Mouse (Mus musculus): Measurements from ENCODE around the gene Fut11. TPM values are rescaled to one million over a fixed set of nuclear protein-coding genes. Genes with fewer than 3 reads are reported as not detected.

Gene Fut11
- polyA plus RNA-seq, 1 experiment from 2014 or later: 24.9 TPM

GRCm38 (mm10) chr14:20723006-20723405 lies 28.2 kb downstream of the Fut11 start:
- no peaks in the 10 kb centered on the region for H3K4me1 ChIP-seq (replicated peaks)
- no peaks in the 10 kb centered on the region for H3K27me3 ChIP-seq
- H3K9me3 ChIP-seq: no peaks in the 10 kb centered on the region
- H3K36me3 ChIP-seq: peaks cover 99% of the 10 kb centered on the region
- no peak overlapping the region for H3K27ac ChIP-seq
- H3K4me2 ChIP-seq: no peak overlapping the region
- H3K4me3 ChIP-seq (replicated peaks): no peak overlapping the region
- ATAC-seq (ENCODE audit: insufficient number of reproducible peaks, insufficient read depth, low FRiP score, low TSS enrichment, low read depth): no peak
- WGBS: 91% methylated on average over 12 of the region's 12 CpGs
- H3K9ac ChIP-seq (replicated peaks): no peak overlapping the region

- H3K27me3 ChIP-seq: no peaks in the 10 kb centered on the region
- ATAC-seq (ENCODE audit: insufficient number of reproducible peaks, insufficient read depth, low FRiP score, low TSS enrichment, low read depth): 0 out of 2 replicates have a peak, but pooled peaks have one; percentile 12
- no peaks in the 10 kb centered on the region for H3K9me3 ChIP-seq
- no peak overlapping the region for H3K4me3 ChIP-seq (replicated peaks)
- no peak overlapping the region for H3K27ac ChIP-seq
- no peak overlapping the region for H3K4me2 ChIP-seq
- no peak overlapping the region for H3K9ac ChIP-seq (replicated peaks)
- H3K36me3 ChIP-seq: peaks cover 98% of the 10 kb centered on the region
- no peaks in the 10 kb centered on the region for H3K4me1 ChIP-seq (replicated peaks)
- WGBS: 34% methylated on average over 5 of the region's 5 CpGs
Measured at GRCm38 (mm10) chr14:20724043-20724442, 29.3 kb downstream of the Fut11 start.

- H3K36me3 ChIP-seq: peaks cover 98% of the 10 kb centered on the region
- no peak for ATAC-seq (ENCODE audit: insufficient number of reproducible peaks, insufficient read depth, low FRiP score, low TSS enrichment, low read depth)
- H3K9ac ChIP-seq (replicated peaks): no peak overlapping the region
- H3K4me2 ChIP-seq: no peak overlapping the region
- no peak overlapping the region for H3K27ac ChIP-seq
- no peak overlapping the region for H3K4me3 ChIP-seq (replicated peaks)
- no peaks in the 10 kb centered on the region for H3K9me3 ChIP-seq
- no peaks in the 10 kb centered on the region for H3K27me3 ChIP-seq
- H3K4me1 ChIP-seq (replicated peaks): no peaks in the 10 kb centered on the region
- 69% methylated on average over 6 of the region's 6 CpGs for WGBS
Measured at GRCm38 (mm10) chr14:20725660-20726339, 31.0 kb downstream of the Fut11 start.

GRCm38 (mm10) chr14:20729871-20730270 lies 35.1 kb downstream of the Fut11 start:
- H3K9me3 ChIP-seq: no peaks in the 10 kb centered on the region
- H3K27ac ChIP-seq: no peak overlapping the region
- H3K4me3 ChIP-seq (replicated peaks): no peak overlapping the region
- H3K27me3 ChIP-seq: no peaks in the 10 kb centered on the region
- H3K4me1 ChIP-seq (replicated peaks): peaks cover 8% of the 10 kb centered on the region
- peaks cover 75% of the 10 kb centered on the region for H3K36me3 ChIP-seq
- no peak for ATAC-seq (ENCODE audit: insufficient number of reproducible peaks, insufficient read depth, low FRiP score, low TSS enrichment, low read depth)
- H3K4me2 ChIP-seq: no peak overlapping the region
- H3K9ac ChIP-seq (replicated peaks): no peak overlapping the region
- WGBS: 89% methylated on average over 9 of the region's 9 CpGs

GRCm38 (mm10) chr14:20730853-20731602 lies 36.3 kb downstream of the Fut11 start:
- Histone ChIP-seq H3K4me2 (no peak overlapping the region), H3K27ac (no peak overlapping the region), H3K27me3 (no peaks in the 10 kb centered on the region), H3K4me3 (replicated peaks) (no peak overlapping the region), H3K9ac (replicated peaks) (no peak overlapping the region), H3K36me3 (peaks cover 73% of the 10 kb centered on the region), H3K4me1 (replicated peaks) (peaks cover 8% of the 10 kb centered on the region), H3K9me3 (no peaks in the 10 kb centered on the region)
- no peak for ATAC-seq (ENCODE audit: insufficient number of reproducible peaks, insufficient read depth, low FRiP score, low TSS enrichment, low read depth)
- 88% methylated on average over 9 of the region's 9 CpGs for WGBS

GRCm38 (mm10) chr14:20733041-20733951 lies 38.5 kb downstream of the Fut11 start:
- Histone ChIP-seq H3K9ac (replicated peaks) (peak overlapping the region; percentile 91), H3K27me3 (no peaks in the 10 kb centered on the region), H3K9me3 (no peaks in the 10 kb centered on the region), H3K4me3 (replicated peaks) (peak overlapping the region; percentile 86), H3K36me3 (peaks cover 69% of the 10 kb centered on the region), H3K27ac (peak overlapping the region; percentile 94), H3K4me2 (peak overlapping the region; percentile 90), H3K4me1 (replicated peaks) (peaks cover 8% of the 10 kb centered on the region)
- ATAC-seq (ENCODE audit: insufficient number of reproducible peaks, insufficient read depth, low FRiP score, low TSS enrichment, low read depth): 0 out of 2 replicates have a peak, but pooled peaks have one; percentile 4
- 49% methylated on average over 12 of the region's 12 CpGs for WGBS

GRCm38 (mm10) chr14:20733952-20734774 lies 39.4 kb downstream of the Fut11 start, which contains the start of gene Ndst2:
Gene Ndst2, minus strand, starts transcription at chr14:20734562.
- H3K36me3 ChIP-seq: peaks cover 70% of the 10 kb centered on the region
- peak; percentile 97 for ATAC-seq (ENCODE audit: insufficient number of reproducible peaks, insufficient read depth, low FRiP score, low TSS enrichment, low read depth)
- no peaks in the 10 kb centered on the region for H3K27me3 ChIP-seq
- H3K4me1 ChIP-seq (replicated peaks): peaks cover 8% of the 10 kb centered on the region
- peak within 1 kb of the TSS; percentile 90 for H3K4me2 ChIP-seq
- no peaks in the 10 kb centered on the region for H3K9me3 ChIP-seq
- H3K4me3 ChIP-seq (replicated peaks): peak within 1 kb of the TSS; percentile 86
- H3K9ac ChIP-seq (replicated peaks): peak within 1 kb of the TSS; percentile 91
- WGBS: under 1% methylated on average over 80 of the region's 81 CpGs
- H3K27ac ChIP-seq: peak within 1 kb of the TSS; percentile 94

GRCm38 (mm10) chr14:20735052-20735451 lies 40.3 kb downstream of the Fut11 start:
- H3K36me3 ChIP-seq: peaks cover 70% of the 10 kb centered on the region
- H3K9me3 ChIP-seq: no peaks in the 10 kb centered on the region
- H3K4me2 ChIP-seq: peak overlapping the region; percentile 90
- H3K4me1 ChIP-seq (replicated peaks): peaks cover 8% of the 10 kb centered on the region
- H3K27ac ChIP-seq: peak overlapping the region; percentile 76
- H3K9ac ChIP-seq (replicated peaks): 0 out of 2 replicates have a peak overlapping the region, but pooled peaks have one; percentile 18
- no peak for ATAC-seq (ENCODE audit: insufficient number of reproducible peaks, insufficient read depth, low FRiP score, low TSS enrichment, low read depth)
- no peak overlapping the region for H3K4me3 ChIP-seq (replicated peaks)
- 67% methylated on average over 2 of the region's 2 CpGs for WGBS
- no peaks in the 10 kb centered on the region for H3K27me3 ChIP-seq

GRCm38 (mm10) chr14:20735892-20736390 lies 41.2 kb downstream of the Fut11 start:
- H3K27ac ChIP-seq: 0 out of 2 replicates have a peak overlapping the region, but pooled peaks have one; percentile 76
- peaks cover 8% of the 10 kb centered on the region for H3K4me1 ChIP-seq (replicated peaks)
- H3K4me3 ChIP-seq (replicated peaks): no peak overlapping the region
- H3K36me3 ChIP-seq: peaks cover 70% of the 10 kb centered on the region
- no peak for ATAC-seq (ENCODE audit: insufficient number of reproducible peaks, insufficient read depth, low FRiP score, low TSS enrichment, low read depth)
- H3K27me3 ChIP-seq: no peaks in the 10 kb centered on the region
- 88% methylated on average over 13 of the region's 13 CpGs for WGBS
- no peaks in the 10 kb centered on the region for H3K9me3 ChIP-seq
- H3K9ac ChIP-seq (replicated peaks): no peak overlapping the region
- H3K4me2 ChIP-seq: no peak overlapping the region

GRCm38 (mm10) chr14:20737306-20737705 lies 42.5 kb downstream of the Fut11 start:
- H3K9ac ChIP-seq (replicated peaks): no peak overlapping the region
- ATAC-seq (ENCODE audit: insufficient number of reproducible peaks, insufficient read depth, low FRiP score, low TSS enrichment, low read depth): no peak
- no peak overlapping the region for H3K4me3 ChIP-seq (replicated peaks)
- H3K27me3 ChIP-seq: no peaks in the 10 kb centered on the region
- no peaks in the 10 kb centered on the region for H3K9me3 ChIP-seq
- 34% methylated on average over 14 of the region's 14 CpGs for WGBS
- H3K4me1 ChIP-seq (replicated peaks): peaks cover 8% of the 10 kb centered on the region
- H3K36me3 ChIP-seq: peaks cover 73% of the 10 kb centered on the region
- no peak overlapping the region for H3K4me2 ChIP-seq
- no peak overlapping the region for H3K27ac ChIP-seq
